Mouse (Mus musculus) small intestine, adult 2 months (tissue): ENCODE results near the gene Iqschfp. TPM values are rescaled to one million over a fixed set of nuclear protein-coding genes. Genes with fewer than 3 reads are reported as not detected.

ENCODE experiments used
- H3K27ac ChIP-seq: fragments of 200-500 bp; 2 replicates; pipeline ENCODE4 v1.5.1; 2012; ENCODE audit warnings: low read depth, low read length, control low read depth, inconsistent platforms; ENCODE audit not compliant: insufficient read depth
- H3K27me3 ChIP-seq: fragments of 200-500 bp; 2 replicates; pipeline ENCODE4 v1.6.1; 2012; ENCODE audit warnings: mild to moderate bottlenecking, moderate library complexity, low read length, inconsistent platforms; ENCODE audit not compliant: control insufficient read depth, insufficient read depth
- H3K36me3 ChIP-seq: fragments of 200-500 bp; 2 replicates; pipeline ENCODE4 v1.6.1; 2012; ENCODE audit warnings: mild to moderate bottlenecking, low read length, control low read depth, inconsistent platforms; ENCODE audit not compliant: control insufficient read depth, insufficient read depth
- H3K4me1 ChIP-seq: fragments of 200-500 bp; 2 replicates; pipeline ENCODE4 v1.6.1; 2012; ENCODE audit warnings: low read length, inconsistent platforms, mixed read lengths; ENCODE audit not compliant: control insufficient read depth, insufficient read depth, insufficient read length
- H3K4me3 ChIP-seq: fragments of 200-500 bp; 2 replicates; pipeline ENCODE4 v1.5.1; 2012; ENCODE audit warnings: low read depth, mild to moderate bottlenecking, control low read depth, inconsistent platforms, low read length, moderate library complexity
- CTCF ChIP-seq: fragments of 200-500 bp; IDR thresholded peaks from 2 replicates; pipeline ENCODE4 v1.5.1; 2012; ENCODE audit warnings: low read depth, mild to moderate bottlenecking, control low read depth, inconsistent platforms, low read length, moderate library complexity, mixed read lengths; ENCODE audit not compliant: insufficient replicate concordance, insufficient read length; ENCODE audit errors: extremely low read depth
- POLR2A ChIP-seq: fragments of 200-500 bp; IDR thresholded peaks from 2 replicates; pipeline ENCODE4 v1.6.1; 2012; ENCODE audit warnings: low read depth, mild to moderate bottlenecking, control low read depth, inconsistent platforms, low read length, moderate library complexity
- WGBS: fragments of 180-500 bp; shearing (Covaris S2); methylation state at CpG from one replicate; pipeline ENCODE4 v1.1.7; 2018; 5-methylcytosine and 5-hydroxymethylcytosine counted together
- polyA plus RNA-seq: library from polyadenylated mRNA; depleted of rRNA; stranded (reverse); fragments of >200 nt; gene quantifications from 2 replicates; pipeline ENCODE4 v1.2.3, GENCODE M21; 2012

Iqschfp gene
- polyA plus RNA-seq, 1 experiment, result not detected

- TF ChIP-seq POLR2A, result no peak
- TF ChIP-seq CTCF, result no peak
- no peaks in the 10 kb centered on the region for H3K36me3 ChIP-seq
- H3K4me1 ChIP-seq, result no peaks in the 10 kb centered on the region
- H3K27ac ChIP-seq, result no peak overlapping the region
- H3K27me3 ChIP-seq, result no peaks in the 10 kb centered on the region
- no peak overlapping the region for H3K4me3 ChIP-seq
- 36% methylated on average over 2 of the region's 2 CpGs for WGBS
Observed at GRCm38 (mm10) chr3:68332515-68332914, 440.5 kb downstream of the Iqschfp start.

- Histone ChIP-seq H3K36me3 (no peaks in the 10 kb centered on the region), H3K27me3 (no peaks in the 10 kb centered on the region), H3K27ac (no peak overlapping the region), H3K4me3 (no peak overlapping the region), H3K4me1 (no peaks in the 10 kb centered on the region)
- TF ChIP-seq CTCF, result no peak
- WGBS, result 92% methylated on average over 4 of the region's 4 CpGs
Observed at GRCm38 (mm10) chr3:68335501-68335900, 443.5 kb downstream of the Iqschfp start.

GRCm38 (mm10) chr3:68350624-68351023, 458.6 kb downstream of the Iqschfp start:
- H3K4me1 ChIP-seq, result no peaks in the 10 kb centered on the region
- WGBS, result 87% methylated on average over 6 of the region's 6 CpGs

DNA sequence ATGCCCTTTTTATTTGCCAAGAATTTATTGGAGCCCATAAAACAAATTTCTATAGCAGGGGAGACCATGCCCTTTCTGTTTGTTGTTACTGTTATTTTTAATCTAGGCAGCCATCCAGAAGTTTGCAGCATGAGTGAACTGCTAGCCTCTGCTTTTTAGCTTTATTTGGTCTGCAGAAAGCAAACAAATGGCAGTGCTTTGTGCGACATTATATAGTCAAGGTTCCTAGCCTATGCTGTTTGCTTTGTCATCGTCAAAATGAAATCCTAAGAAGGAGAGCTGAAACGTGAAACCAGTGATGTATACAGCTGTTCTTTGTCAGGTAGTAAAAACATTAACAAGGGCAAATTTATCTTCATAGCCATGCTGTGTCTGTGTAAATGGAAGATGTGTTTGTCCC, 459.4 kb downstream of the Iqschfp start:
- Histone ChIP-seq H3K27ac (no peak overlapping the region), H3K4me3 (no peak overlapping the region), H3K36me3 (no peaks in the 10 kb centered on the region), H3K27me3 (no peaks in the 10 kb centered on the region), H3K4me1 (no peaks in the 10 kb centered on the region)
- TF ChIP-seq CTCF, result no peak
- no peak for TF ChIP-seq POLR2A
- 8% methylated on average over 3 of the region's 3 CpGs for WGBS

More at GRCm38 (mm10) chr3:68350624-68351023, 458.6 kb downstream of the Iqschfp start:
- Histone ChIP-seq H3K27me3 (no peaks in the 10 kb centered on the region), H3K36me3 (no peaks in the 10 kb centered on the region), H3K27ac (no peak overlapping the region), H3K4me3 (no peak overlapping the region)
- TF ChIP-seq CTCF, result no peak
- no peak for TF ChIP-seq POLR2A

GRCm38 (mm10) chr3:68352961-68353360, 460.9 kb downstream of the Iqschfp start:
- TF ChIP-seq CTCF, result no peak
- no peak for TF ChIP-seq POLR2A

GRCm38 (mm10) chr3:68353492-68353891, 461.5 kb downstream of the Iqschfp start:
- Histone ChIP-seq H3K36me3 (no peaks in the 10 kb centered on the region), H3K27me3 (no peaks in the 10 kb centered on the region), H3K27ac (no peak overlapping the region), H3K4me3 (no peak overlapping the region), H3K4me1 (no peaks in the 10 kb centered on the region)
- TF ChIP-seq CTCF, result no peak
- no peak for TF ChIP-seq POLR2A
- WGBS, result 15% methylated on average over 3 of the region's 3 CpGs

More at GRCm38 (mm10) chr3:68352961-68353360, 460.9 kb downstream of the Iqschfp start:
- WGBS, result 40% methylated on average over 7 of the region's 7 CpGs
- no peaks in the 10 kb centered on the region for H3K36me3 ChIP-seq
- H3K4me3 ChIP-seq, result no peak overlapping the region
- no peak overlapping the region for H3K27ac ChIP-seq
- no peaks in the 10 kb centered on the region for H3K27me3 ChIP-seq
- no peaks in the 10 kb centered on the region for H3K4me1 ChIP-seq

GRCm38 (mm10) chr3:68356516-68356915, 464.5 kb downstream of the Iqschfp start:
- 63% methylated on average over 2 of the region's 2 CpGs for WGBS
- Histone ChIP-seq H3K27ac (no peak overlapping the region), H3K4me3 (no peak overlapping the region), H3K4me1 (no peaks in the 10 kb centered on the region), H3K27me3 (no peaks in the 10 kb centered on the region), H3K36me3 (no peaks in the 10 kb centered on the region)
- TF ChIP-seq POLR2A, result no peak
- no peak for TF ChIP-seq CTCF

DNA sequence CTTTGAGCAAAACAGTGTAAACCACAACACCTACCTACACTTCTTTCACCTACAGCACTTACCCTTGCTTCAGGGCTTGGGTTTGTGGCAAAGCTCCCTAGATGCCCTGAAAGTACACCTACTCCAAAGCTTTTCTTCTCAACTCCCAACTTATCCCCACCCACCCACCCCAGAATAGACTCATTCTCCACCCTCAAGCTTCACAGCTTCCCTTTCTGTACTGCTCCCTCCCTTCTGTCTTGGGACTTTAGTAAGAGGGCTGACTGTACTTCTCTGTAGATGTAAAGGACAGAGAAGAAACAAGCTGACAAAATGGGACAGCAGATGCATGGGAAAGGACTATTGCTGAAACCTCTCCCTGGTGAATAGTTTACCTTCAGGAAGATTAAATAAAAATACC, 476.0 kb downstream of the Iqschfp start:
- Histone ChIP-seq H3K4me3 (no peak overlapping the region), H3K4me1 (no peaks in the 10 kb centered on the region), H3K27ac (no peak overlapping the region), H3K27me3 (no peaks in the 10 kb centered on the region), H3K36me3 (no peaks in the 10 kb centered on the region)
- TF ChIP-seq CTCF, result no peak
- no peak for TF ChIP-seq POLR2A
